Mouse (Mus musculus): ENCODE measurements around the gene Tasp1.
"Not testable (repeated sequence)": the region's sequence is repeated elsewhere in the genome, so short reads cannot be mapped to it uniquely, and the experiment has no call there.

Gene Tasp1

DNA sequence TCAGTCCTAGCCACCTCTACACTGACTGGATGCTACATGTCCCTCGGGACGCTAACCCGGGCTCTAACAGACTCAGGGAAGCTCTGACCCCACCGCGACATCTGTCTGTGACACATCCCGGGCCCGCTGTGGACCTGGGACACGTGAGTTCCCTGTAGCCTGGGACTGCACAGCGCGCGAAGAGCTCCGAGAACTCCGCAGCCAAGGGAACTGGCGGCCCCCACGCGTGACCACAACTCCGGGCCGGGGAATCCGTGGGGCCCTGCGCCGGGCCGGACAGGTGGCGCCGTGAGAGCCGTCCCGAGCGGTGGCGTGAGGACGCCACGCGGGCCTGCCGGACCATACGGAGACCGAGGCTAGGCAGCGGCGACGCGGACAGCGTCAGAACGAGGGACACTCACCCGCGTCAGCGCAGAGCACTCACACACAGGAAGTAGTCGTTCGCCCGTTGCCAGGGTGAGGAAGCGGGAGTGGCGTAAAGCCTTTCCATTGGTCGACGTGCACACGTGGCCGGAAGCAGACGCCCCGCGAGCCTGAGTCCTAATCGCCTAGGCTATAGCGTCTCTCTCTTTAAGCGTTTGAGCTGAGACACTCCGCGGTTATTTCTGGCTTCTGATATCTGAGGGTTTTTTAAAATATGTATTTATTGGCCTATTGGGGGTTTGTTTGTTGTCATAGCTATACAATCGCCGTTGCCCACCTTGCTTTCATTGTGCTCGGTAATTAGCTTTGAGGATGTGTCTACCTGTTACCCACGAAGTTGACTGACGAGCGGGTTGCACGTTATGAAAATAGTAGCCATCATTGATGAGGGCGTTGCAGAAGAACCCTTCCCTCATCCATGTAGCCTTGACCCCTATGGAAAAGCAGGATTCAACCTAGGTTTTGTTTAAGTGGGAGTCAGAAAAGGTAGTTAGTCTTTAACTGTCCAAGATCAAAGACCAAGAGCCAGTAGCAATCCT is at the start of gene Tasp1:
Tasp1 (minus strand) TSS at position 453 of the 962 bp plus-strand sequence.
- DNase-seq = peak; percentile 95

DNA sequence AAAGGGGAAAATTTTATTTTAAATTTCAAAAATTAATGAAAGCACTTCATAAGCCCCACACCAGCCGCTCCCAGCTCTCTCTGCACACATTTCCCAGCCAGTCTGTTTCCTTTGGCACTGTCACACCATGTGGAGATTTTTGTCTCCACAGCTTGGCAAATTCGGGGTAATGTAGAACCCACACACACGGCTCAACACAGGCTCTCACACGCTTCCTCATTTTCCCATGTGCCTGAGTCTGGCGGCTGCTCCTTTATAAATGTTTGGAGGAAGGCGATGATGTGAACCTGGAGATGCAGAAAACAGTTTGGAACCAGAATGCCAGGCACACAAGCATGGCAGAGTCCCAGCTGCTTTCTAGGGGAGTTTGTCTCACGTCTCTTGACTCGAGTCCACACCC is 47.2 kb upstream of the Tasp1 start:
- DNase-seq = no peak

GRCm38 (mm10) chr2:140108945-140109344 is 42.3 kb upstream of the Tasp1 start:
- DNase-seq = no peak

DNA sequence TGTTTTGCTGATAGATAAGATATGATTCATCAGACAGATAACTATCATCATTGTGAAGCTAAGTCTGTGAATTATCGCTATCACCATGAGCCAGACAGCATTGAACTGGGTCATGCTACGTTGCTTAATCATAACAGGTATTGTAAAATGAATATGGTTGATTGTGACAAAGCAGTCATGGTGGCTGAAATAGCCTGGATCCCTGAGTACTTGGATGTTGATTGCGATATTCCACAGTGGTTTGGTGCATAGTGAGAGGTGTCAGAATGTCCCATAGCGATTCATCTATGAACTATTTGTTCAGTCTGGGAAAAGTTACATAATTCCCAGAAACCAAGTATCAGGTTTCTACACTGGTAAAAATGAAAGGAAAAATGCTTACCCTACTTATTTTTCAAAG is 41.0 kb upstream of the Tasp1 start:
- DNase-seq = no peak

- DNase-seq = no peak
These were observed 38.3 kb upstream of the Tasp1 start for GRCm38 (mm10) chr2:140104951-140105350.

DNA sequence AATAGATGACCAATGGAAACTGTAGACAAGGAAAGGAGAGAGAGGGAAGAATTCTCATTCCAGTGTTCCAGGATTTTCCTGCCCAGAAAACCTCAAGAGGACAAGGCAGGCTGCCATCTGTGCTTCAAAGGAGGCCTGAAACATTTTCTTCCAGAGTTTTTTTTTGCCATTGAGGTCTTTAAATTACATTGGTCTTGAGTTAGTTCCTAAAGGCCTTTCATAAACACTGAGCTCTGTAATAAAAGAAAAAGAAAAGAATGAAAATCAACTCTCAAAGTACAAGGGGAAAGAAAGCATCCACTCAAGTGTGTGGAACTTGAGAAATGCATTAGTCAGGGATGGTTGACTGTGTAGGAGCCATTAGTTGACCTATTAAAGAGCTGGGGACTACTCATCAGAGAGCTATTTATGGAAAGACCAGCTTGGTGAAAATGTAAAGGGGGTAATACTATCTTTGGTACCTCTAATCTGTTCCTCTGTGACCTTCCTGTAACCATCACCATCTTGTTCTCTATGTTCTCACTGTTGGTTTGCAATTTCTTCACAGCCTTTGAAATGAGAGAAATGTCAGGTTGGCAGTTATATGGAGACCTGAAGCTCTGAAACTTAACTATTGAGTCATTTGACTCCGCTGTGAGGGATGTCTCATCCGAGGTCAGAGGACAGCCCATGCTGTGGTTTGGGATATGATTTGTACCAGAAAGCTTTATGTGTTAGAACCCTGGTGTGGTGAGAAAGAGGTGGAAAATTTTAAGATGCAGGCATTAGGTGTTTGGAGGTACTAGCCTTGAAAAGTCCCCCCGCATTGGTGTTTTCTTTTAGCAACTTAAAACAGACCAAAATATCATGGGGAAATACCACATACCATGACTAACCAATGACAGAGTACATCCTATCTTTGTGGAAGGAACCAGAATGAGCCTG is 34.2 kb upstream of the Tasp1 start:
- no peak for DNase-seq

- DNase-seq = no peak
These were observed 33.4 kb upstream of the Tasp1 start for GRCm38 (mm10) chr2:140099971-140100370.

GRCm38 (mm10) chr2:140097131-140097591 is 30.6 kb upstream of the Tasp1 start:
- no peak for DNase-seq

DNA sequence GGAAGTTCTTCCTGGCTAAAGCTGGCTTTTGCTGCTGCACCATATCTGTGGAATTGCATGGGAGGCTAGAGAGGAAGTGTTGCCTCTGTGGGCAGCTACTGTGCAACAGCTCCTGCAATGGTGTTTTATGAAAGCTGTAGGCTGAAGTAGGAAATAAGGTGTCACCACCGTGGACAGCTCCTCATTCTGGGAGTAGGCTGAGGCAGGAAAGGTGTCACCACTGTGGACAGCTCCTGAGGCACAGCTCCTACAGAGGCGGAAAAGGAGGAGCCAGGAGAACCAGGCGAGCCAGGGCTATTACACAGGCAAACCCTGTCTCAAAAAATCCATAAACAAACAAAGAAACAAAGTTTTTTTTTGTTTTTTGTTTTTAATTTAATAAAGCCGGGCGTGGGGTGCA is 29.4 kb upstream of the Tasp1 start:
- no peak for DNase-seq

DNA sequence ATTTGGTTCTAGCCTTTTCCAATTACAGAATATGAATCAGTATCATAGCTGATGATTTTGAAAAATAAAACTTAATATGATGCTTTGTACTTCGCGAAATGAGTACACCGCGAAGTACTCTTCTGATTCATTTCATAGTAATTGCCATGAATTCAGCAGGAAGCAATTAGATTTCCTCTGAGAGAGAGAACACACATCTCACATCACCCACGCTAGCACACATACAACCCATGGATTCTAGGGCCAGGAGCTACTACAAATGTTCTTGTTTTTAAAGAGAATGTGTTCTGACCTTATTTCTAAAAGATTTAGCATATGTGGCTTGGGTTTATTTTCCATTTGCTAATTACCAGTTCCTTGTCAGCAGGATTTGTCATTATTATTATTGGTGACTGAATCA is 26.8 kb upstream of the Tasp1 start:
- DNase-seq = no peak

DNA sequence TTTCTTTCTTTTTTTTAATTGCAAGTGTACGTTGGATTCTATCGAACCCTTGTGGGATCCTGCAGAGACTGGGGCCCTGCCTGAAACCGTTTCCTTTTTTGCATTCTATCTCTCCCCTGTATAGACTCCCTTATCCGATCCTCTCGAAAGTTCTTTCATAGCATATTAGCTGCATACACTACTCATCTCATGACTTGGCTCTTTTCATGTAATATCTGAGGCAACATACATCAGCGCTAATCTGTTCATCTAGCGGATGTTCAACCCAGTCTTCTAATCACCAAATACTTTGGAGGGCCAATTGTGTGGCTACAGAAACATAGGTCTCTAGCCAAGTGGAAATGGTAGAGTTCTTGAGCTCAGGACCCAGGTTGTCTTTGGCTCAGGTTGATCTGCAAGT is 17.6 kb upstream of the Tasp1 start:
- DNase-seq = no peak

- no peak for DNase-seq
These were observed 14.4 kb upstream of the Tasp1 start for GRCm38 (mm10) chr2:140080747-140081577.

DNA sequence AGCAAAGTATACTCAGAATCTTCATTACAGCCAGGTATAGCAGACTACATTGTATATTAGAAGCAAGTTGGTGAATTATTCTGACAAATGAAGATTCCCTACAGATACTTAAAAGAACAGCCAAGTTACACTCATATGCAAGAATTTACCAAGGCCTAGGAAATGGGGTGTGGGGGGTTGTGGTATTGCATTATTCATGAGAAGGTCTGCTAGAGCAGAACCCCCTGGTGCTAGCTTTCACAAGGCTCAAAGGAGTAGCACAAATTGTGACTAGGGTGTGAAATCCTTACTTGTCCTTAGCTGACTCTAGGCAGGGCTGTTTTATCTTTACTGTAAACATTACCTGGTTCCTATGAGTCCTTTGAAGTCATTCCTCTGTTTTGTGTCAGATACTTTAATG is 12.7 kb upstream of the Tasp1 start:
- DNase-seq = not testable (repeated sequence)

DNA sequence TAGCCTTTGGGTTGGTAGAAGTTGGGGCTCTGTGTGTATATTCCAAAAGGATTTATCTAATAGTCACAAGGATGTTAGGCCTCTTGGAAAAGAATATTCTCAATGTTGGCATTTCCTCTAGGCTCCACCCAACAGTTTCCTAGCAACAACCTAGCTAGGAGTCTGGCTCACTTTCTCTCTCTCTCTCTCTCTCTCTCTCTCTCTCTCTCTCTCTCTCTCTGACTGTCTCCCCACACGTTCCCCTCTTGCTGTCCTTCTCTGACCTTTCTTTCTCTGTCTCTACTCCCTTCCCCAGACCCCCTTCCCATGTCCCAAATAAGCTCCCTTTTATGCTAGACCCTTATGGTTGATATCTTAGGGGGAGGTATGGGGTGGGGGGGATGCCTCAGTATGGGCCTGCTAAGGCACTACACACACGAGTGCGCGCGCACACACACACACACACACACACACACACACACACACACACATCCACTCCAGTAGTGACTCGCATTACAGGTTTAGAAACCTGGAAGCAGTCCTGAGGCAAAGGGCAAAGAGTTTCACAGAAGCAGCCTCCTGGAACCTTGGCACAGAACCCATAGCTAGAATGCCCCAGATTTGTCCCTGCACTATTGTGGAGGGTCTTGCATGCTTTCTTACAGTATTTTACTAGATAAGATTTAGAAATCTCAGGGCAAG is 12.1 kb upstream of the Tasp1 start:
- DNase-seq = peak; percentile 69

DNA sequence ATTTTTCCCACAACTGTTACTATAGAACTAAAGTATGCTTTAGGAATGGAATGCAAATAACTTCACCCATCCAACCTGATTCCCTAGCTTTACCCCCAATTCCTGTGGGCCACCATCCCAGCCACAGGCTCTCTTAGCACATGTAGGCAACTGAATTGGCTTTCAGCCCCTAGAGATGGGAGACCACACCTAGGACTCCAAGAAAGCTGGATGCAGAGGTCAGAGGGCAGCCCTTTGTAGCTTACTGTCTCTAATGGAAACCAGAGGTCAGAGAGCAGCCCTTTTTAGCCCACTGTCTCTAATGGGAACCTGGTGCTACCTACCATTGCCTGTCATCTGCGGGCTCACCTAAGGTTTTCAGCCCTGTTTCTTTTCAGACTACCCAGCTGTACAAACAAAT is 10.9 kb upstream of the Tasp1 start:
- no peak for DNase-seq

DNA sequence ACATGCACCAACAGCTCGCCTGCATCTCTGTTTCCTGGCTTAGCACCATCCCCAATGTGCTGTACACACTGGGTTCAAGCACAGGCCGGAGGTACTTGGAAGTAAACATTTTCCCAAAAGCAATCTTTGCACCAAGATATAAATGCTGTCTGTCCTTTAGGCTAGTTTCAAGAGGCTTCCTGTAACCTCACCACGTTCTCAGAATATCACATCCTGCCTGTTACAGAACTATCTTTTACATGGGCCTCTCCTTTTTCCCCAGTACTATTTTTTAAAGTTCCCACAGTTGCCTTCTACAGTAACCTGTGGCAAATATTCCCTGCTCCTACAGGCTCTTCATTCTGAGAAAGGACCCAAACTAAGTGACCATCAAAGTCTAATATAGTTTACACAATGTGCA is 8.5 kb upstream of the Tasp1 start:
- DNase-seq = no peak

DNA sequence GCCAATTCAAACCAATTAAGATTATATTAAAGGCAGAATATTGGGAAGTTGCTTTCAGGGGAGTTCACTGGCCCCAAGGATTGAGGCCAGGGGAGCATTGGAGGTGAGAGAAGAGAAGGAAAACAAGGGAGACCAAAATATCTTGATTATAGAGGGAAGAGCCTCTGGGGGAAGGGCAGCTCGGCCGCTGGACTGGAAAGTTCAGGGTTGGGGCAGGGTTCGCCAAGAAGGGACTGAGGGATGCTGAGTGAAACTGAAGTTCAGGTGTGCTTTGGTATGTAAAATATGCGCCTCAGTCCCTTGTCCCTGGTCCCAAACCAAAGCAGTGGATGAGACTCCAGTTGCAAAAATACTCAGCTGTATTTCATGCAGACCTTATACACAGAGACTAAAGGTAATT is 911 bp upstream of the Tasp1 start:
- peak; percentile 24 for DNase-seq

DNA sequence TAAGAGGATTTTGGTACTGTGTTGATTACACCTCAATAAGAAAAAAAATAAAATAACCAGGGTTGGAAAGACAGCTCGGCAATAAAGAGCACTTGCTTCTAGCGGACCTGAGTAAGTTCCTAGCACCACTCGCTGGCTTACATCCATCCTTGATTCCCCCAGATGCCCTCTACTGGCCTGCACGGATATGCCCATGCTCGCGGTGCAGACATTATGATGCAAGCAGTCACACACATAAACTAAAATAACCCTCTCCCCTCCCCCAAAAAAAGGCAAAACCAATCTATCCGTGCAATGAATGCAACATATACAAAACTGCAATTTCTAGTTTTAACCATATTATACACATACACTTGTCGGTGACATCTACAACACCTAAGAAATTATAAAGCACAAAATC is 929 bp downstream of the Tasp1 start:
- DNase-seq = no peak

GRCm38 (mm10) chr2:140061481-140061880 is 5.1 kb downstream of the Tasp1 start:
- DNase-seq = no peak

DNA sequence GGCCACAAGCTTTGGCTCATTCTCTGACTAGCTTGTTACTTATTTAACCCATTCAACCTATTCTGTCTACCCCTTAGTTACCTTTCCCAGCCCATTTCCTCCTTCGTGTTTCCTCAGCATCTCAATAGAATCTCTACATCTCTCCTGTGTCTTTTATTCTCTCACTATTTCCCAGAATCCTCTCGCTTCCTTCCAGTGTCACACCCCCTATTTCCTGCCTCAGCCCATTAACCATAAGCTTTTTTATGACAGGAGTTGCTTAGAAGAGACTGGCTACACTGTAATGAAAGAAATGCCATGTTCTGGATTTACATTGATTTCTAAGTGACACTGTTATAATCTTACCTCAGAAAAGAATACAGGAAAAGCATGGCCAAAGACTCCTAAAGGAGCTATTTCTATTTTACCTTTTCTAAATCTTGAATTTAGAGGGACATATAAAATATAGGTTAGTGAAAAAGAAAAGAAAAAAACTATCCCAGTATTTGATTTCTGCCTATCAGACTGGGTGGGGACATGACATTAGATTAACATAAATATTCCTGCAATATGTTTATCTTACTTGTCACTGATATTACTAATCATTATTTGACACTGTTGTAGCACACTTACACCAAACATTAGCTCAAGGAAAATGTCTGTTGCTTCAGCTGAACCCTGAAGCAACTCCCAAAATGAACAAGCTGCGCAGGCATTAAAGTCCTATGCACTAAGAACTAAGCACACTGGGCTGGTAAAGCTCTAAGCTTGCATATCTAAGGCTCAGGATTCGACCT is 6.3 kb downstream of the Tasp1 start:
- DNase-seq = no peak

GRCm38 (mm10) chr2:140058125-140058524 is 8.5 kb downstream of the Tasp1 start:
- DNase-seq = no peak

All from kidney, postnatal 14 days (tissue).